Mouse (Mus musculus): ENCODE results near the gene Pwwp2b. TPM values are rescaled to one million over a fixed set of nuclear protein-coding genes. Genes with fewer than 3 reads are reported as not detected.

The Pwwp2b gene
- polyA plus RNA-seq, 1 experiment from 2014 or later, result 3.7 TPM

- peaks cover 25% of the 10 kb centered on the region for H3K4me1 ChIP-seq
- DNase-seq (ENCODE audit: extremely low spot score, low spot score), result no peak
- WGBS, result 91% methylated on average over 7 of the region's 7 CpGs
- no peak overlapping the region for H3K4me3 ChIP-seq
- H3K9me3 ChIP-seq, result no peaks in the 10 kb centered on the region
- H3K27me3 ChIP-seq (ENCODE audit: poor library complexity, severe bottlenecking), result no peaks in the 10 kb centered on the region
- H3K27ac ChIP-seq, result no peak overlapping the region
- no peaks in the 10 kb centered on the region for H3K36me3 ChIP-seq (replicated peaks)
Measured at GRCm38 (mm10) chr7:139215946-139216345, 32.3 kb upstream of the Pwwp2b start.

DNA sequence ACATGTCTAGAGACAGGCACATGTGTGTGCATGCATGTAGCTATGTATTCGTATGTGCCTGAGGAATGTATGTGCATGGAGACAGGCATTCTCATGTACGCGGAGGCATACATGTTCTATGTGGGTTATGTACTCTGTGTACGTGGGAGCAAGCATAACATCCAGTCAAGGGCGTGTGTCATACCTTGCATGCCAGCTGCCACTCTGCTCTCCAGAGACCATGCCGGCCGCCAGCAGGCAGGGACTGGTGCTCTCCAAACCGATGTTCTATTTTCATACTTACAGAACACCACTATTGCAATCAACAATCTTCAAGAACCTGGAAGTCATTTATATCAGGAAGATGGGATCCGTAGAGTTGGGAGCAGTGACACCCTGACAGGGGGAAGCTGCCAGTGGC lies 31.8 kb upstream of the Pwwp2b start:
- no peaks in the 10 kb centered on the region for H3K36me3 ChIP-seq (replicated peaks)
- WGBS, result 92% methylated on average over 9 of the region's 9 CpGs

DNA sequence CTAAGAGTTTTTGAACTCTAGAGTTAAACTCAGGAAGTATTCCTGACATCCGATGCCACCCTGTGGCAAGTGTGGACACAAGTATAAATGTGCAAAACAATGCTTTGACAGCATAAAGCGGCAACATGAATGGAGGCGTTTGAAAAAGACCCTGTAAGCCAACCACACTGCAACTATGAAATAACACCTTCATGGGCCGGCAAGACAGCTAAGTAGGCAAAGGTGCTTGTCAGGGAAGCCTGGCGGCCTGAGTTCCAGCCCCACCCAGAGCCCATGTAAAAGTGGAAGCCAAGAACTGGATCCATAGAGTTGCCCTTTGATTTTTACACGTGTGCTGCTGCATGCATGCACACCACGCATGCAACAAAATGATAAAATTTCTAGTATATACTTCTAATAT lies 31.2 kb upstream of the Pwwp2b start:
- WGBS, result 89% methylated on average over 7 of the region's 7 CpGs
- Histone ChIP-seq H3K27me3 (ENCODE audit: poor library complexity, severe bottlenecking) (no peaks in the 10 kb centered on the region), H3K27ac (no peak overlapping the region), H3K36me3 (replicated peaks) (no peaks in the 10 kb centered on the region), H3K4me3 (no peak overlapping the region), H3K9me3 (no peaks in the 10 kb centered on the region), H3K4me1 (peaks cover 26% of the 10 kb centered on the region)
- no peak for DNase-seq (ENCODE audit: extremely low spot score, low spot score)

More for the DNA sequence above, 31.8 kb upstream of the Pwwp2b start:
- Histone ChIP-seq H3K9me3 (no peaks in the 10 kb centered on the region), H3K27me3 (ENCODE audit: poor library complexity, severe bottlenecking) (no peaks in the 10 kb centered on the region), H3K4me3 (no peak overlapping the region), H3K4me1 (peaks cover 26% of the 10 kb centered on the region), H3K27ac (no peak overlapping the region)
- DNase-seq (ENCODE audit: extremely low spot score, low spot score), result no peak

DNA sequence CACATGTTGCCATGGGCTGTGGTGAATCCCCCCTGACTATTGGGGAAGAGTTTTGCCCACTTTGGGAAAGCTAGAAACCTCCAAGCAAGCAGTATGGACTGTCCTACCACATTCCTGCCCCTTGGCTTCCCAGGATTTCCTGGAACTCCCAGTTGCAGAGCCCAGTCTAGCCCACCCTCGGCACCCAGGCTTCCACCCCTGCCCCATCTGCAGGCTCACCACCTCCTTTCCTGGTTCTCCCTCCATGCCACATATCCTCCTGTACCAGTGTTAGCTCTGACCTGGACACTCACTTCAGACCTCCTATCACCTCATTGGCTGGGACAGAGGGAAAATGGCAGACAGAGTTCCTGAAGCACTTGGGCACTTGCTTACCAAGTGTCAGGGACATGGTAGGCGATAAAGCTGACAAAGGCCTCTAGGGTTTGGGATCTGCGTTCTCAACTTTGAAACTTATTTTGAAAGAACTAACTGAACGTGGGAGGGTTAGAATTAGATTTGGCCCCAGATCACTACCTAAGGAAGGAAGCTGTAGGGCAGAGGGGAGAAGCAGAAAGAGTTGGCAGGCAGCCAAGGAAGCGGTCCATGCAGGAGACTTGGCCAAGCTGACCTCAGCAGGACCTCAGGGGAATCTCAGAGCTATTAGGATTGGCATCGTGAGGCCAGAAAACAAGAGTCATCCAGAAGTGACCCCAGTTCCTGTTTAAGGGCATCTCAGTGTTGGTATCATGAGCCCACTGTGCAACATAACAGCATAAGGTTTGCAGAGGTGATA lies 29.5 kb upstream of the Pwwp2b start:
- DNase-seq (ENCODE audit: extremely low spot score, low spot score), result no peak
- no peaks in the 10 kb centered on the region for H3K9me3 ChIP-seq
- H3K4me1 ChIP-seq, result peaks cover 18% of the 10 kb centered on the region
- H3K36me3 ChIP-seq (replicated peaks), result no peaks in the 10 kb centered on the region
- WGBS, result 88% methylated on average over 6 of the region's 6 CpGs
- H3K27me3 ChIP-seq (ENCODE audit: poor library complexity, severe bottlenecking), result no peaks in the 10 kb centered on the region
- no peak overlapping the region for H3K27ac ChIP-seq
- no peak overlapping the region for H3K4me3 ChIP-seq

GRCm38 (mm10) chr7:139219486-139219885 lies 28.8 kb upstream of the Pwwp2b start:
- H3K9me3 ChIP-seq, result no peaks in the 10 kb centered on the region
- 86% methylated on average over 5 of the region's 5 CpGs for WGBS
- H3K27ac ChIP-seq, result no peak overlapping the region

GRCm38 (mm10) chr7:139220303-139220702 lies 28.0 kb upstream of the Pwwp2b start:
- no peaks in the 10 kb centered on the region for H3K9me3 ChIP-seq
- H3K27me3 ChIP-seq (ENCODE audit: poor library complexity, severe bottlenecking), result no peaks in the 10 kb centered on the region
- WGBS, result 60% methylated on average over 2 of the region's 2 CpGs
- no peak for DNase-seq (ENCODE audit: extremely low spot score, low spot score)
- H3K4me3 ChIP-seq, result no peak overlapping the region
- peaks cover 16% of the 10 kb centered on the region for H3K4me1 ChIP-seq
- no peaks in the 10 kb centered on the region for H3K36me3 ChIP-seq (replicated peaks)
- H3K27ac ChIP-seq, result no peak overlapping the region

More at GRCm38 (mm10) chr7:139219486-139219885, 28.8 kb upstream of the Pwwp2b start:
- no peak for DNase-seq (ENCODE audit: extremely low spot score, low spot score)
- Histone ChIP-seq H3K4me1 (peaks cover 16% of the 10 kb centered on the region), H3K27me3 (ENCODE audit: poor library complexity, severe bottlenecking) (no peaks in the 10 kb centered on the region), H3K4me3 (no peak overlapping the region), H3K36me3 (replicated peaks) (no peaks in the 10 kb centered on the region)

GRCm38 (mm10) chr7:139221072-139221471 lies 27.2 kb upstream of the Pwwp2b start:
- Histone ChIP-seq H3K4me3 (no peak overlapping the region), H3K27me3 (ENCODE audit: poor library complexity, severe bottlenecking) (no peaks in the 10 kb centered on the region), H3K27ac (no peak overlapping the region), H3K4me1 (peaks cover 16% of the 10 kb centered on the region), H3K36me3 (replicated peaks) (no peaks in the 10 kb centered on the region), H3K9me3 (no peaks in the 10 kb centered on the region)
- DNase-seq (ENCODE audit: extremely low spot score, low spot score), result no peak
- WGBS, result 88% methylated on average over 5 of the region's 5 CpGs

GRCm38 (mm10) chr7:139221856-139222255 lies 26.4 kb upstream of the Pwwp2b start:
- no peak overlapping the region for H3K4me3 ChIP-seq
- no peaks in the 10 kb centered on the region for H3K27me3 ChIP-seq (ENCODE audit: poor library complexity, severe bottlenecking)
- no peaks in the 10 kb centered on the region for H3K9me3 ChIP-seq
- no peaks in the 10 kb centered on the region for H3K36me3 ChIP-seq (replicated peaks)
- peaks cover 16% of the 10 kb centered on the region for H3K4me1 ChIP-seq
- DNase-seq (ENCODE audit: extremely low spot score, low spot score), result no peak
- WGBS, result 74% methylated on average over 2 of the region's 2 CpGs
- no peak overlapping the region for H3K27ac ChIP-seq

- Histone ChIP-seq H3K4me3 (no peak overlapping the region), H3K9me3 (no peaks in the 10 kb centered on the region), H3K36me3 (replicated peaks) (no peaks in the 10 kb centered on the region), H3K27me3 (ENCODE audit: poor library complexity, severe bottlenecking) (no peaks in the 10 kb centered on the region), H3K27ac (no peak overlapping the region), H3K4me1 (peaks cover 16% of the 10 kb centered on the region)
- DNase-seq (ENCODE audit: extremely low spot score, low spot score), result no peak
- WGBS, result 75% methylated on average over 4 of the region's 4 CpGs
Measured at GRCm38 (mm10) chr7:139222341-139222740, 25.9 kb upstream of the Pwwp2b start.

- peaks cover 13% of the 10 kb centered on the region for H3K4me1 ChIP-seq
- 81% methylated on average over 1 of the region's 1 CpGs for WGBS
- DNase-seq (ENCODE audit: extremely low spot score, low spot score), result no peak
- H3K4me3 ChIP-seq, result no peak overlapping the region
- H3K36me3 ChIP-seq (replicated peaks), result no peaks in the 10 kb centered on the region
- H3K27ac ChIP-seq, result peak overlapping the region; percentile 8; the same call in 1 of the 2 replicates
- H3K27me3 ChIP-seq (ENCODE audit: poor library complexity, severe bottlenecking), result no peaks in the 10 kb centered on the region
- H3K9me3 ChIP-seq, result no peaks in the 10 kb centered on the region
Measured at GRCm38 (mm10) chr7:139224070-139224469, 24.2 kb upstream of the Pwwp2b start.

DNA sequence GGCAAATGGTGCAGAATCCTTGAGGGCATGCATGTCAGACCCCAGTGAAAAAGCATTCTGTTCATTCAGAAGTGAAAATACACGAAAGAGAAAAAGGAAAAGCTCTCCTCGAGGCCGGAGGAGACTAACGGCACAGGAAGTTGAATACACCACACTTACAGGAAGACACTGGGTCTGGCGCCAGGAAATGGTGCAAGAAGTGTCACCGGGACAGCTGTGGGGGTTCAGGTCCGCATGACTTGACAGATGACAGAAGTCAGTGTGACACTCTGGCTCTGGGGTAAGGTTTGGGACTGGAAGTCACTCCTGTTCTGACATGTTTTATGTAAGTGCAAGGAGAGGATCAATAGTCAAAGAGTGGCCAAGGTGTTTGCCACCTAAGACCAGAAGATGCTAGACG lies 23.6 kb upstream of the Pwwp2b start:
- Histone ChIP-seq H3K4me1 (peaks cover 13% of the 10 kb centered on the region), H3K9me3 (no peaks in the 10 kb centered on the region), H3K4me3 (no peak overlapping the region), H3K36me3 (replicated peaks) (no peaks in the 10 kb centered on the region), H3K27ac (no peak overlapping the region), H3K27me3 (ENCODE audit: poor library complexity, severe bottlenecking) (no peaks in the 10 kb centered on the region)
- DNase-seq (ENCODE audit: extremely low spot score, low spot score), result no peak
- 83% methylated on average over 8 of the region's 8 CpGs for WGBS

DNA sequence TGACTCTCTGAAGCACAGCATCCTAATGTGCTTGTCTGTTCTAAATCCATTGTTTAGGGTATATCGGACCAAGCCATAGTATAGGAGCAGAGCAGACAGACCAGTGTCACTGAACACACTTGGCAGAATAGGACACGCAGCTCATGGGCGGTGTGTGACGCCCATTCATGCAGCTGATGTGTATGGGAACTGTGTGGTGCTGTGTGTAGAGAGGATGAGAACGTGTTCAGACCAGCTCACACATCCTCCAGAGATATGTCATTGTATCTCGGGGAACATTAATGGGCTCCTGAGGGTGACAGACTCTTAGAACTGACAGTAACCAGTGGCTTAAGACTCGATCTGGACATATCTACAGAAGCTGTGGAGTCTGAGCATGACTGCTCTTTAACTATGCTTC lies 21.9 kb upstream of the Pwwp2b start:
- WGBS, result 89% methylated on average over 7 of the region's 7 CpGs
- no peaks in the 10 kb centered on the region for H3K27me3 ChIP-seq (ENCODE audit: poor library complexity, severe bottlenecking)
- no peak overlapping the region for H3K4me3 ChIP-seq
- H3K36me3 ChIP-seq (replicated peaks), result no peaks in the 10 kb centered on the region
- peaks cover 13% of the 10 kb centered on the region for H3K4me1 ChIP-seq
- H3K9me3 ChIP-seq, result no peaks in the 10 kb centered on the region
- no peak for DNase-seq (ENCODE audit: extremely low spot score, low spot score)
- H3K27ac ChIP-seq, result no peak overlapping the region

GRCm38 (mm10) chr7:139228447-139229171 lies 19.7 kb upstream of the Pwwp2b start:
- 85% methylated on average over 6 of the region's 6 CpGs for WGBS
- DNase-seq (ENCODE audit: extremely low spot score, low spot score), result no peak
- no peaks in the 10 kb centered on the region; the same call in 1 of the 2 replicates for H3K27me3 ChIP-seq (ENCODE audit: poor library complexity, severe bottlenecking)
- peaks cover under 1% of the 10 kb centered on the region for H3K4me1 ChIP-seq
- no peaks in the 10 kb centered on the region for H3K36me3 ChIP-seq (replicated peaks)
- H3K27ac ChIP-seq, result peak overlapping the region; percentile 25; the same call in 1 of the 2 replicates
- no peak overlapping the region for H3K4me3 ChIP-seq
- no peaks in the 10 kb centered on the region for H3K9me3 ChIP-seq

Measured in forebrain, embryonic 10.5 days (tissue).